Mouse (Mus musculus): ENCODE data around the gene Trnp1.

Trnp1 gene

DNA sequence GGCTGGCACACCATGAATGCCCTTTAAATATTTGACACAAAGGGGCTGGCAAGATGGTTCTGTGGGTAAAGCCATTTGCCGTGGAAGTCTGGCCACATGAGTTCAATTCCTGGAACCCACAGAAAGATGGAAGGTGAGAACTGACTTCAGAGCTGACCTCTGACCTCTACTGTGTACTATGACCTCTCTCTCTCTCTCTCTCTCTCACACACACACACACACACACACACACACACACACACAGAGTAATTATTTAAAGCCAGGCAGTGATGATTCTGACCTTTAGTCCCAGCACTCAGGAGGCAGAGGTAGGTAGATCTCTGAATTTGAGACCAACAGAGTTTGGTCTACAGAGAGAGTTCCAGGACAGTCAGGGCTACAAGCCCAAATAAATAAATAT, 38.3 kb downstream of the Trnp1 start:
- DNase-seq: no peak

- no peak for DNase-seq
Measured at GRCm38 (mm10) chr4:133458044-133458443, 40.3 kb downstream of the Trnp1 start.

DNA sequence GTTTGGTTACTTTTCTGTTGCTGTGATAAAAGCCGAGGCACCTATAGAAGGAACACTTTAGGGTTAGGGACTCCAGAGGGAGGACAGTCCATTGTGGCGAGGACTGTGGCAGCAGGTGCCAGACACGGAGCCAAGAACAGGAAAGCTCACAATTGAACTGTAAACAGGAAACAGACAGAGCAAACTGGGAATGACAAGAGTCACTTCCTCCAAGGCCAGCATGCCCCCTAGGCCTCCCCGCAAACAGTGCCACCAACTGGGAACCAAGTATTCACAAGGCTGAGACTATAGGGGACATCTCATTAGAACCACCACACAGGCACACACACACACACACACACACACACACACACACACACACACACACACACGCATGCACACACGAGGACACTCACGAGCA, 45.9 kb downstream of the Trnp1 start:
- DNase-seq: no peak

- peak; percentile 97 for DNase-seq
Measured at GRCm38 (mm10) chr4:133451536-133451935, 46.8 kb downstream of the Trnp1 start.

DNA sequence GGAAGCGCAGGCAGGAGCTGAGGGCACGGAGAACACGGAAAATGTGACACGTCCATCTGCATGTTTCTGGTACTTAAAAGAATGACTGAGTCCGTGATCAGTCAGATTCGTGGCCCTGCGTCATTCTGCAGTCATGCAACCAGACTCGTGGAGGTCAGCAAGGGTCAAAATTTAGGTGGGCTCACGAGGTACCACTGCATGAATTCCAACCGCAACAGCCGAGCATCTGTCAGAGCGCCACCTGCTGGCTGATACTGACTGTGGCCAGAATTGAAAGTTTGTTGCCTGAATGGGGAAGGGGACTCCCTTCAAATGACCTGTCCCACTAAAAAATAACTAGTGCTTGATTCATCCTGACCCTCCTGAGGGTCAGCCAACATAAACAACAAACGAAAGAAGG, 48.6 kb downstream of the Trnp1 start:
- peak; percentile 75 for DNase-seq

GRCm38 (mm10) chr4:133448708-133449388, 49.5 kb downstream of the Trnp1 start:
- no peak for DNase-seq

DNA sequence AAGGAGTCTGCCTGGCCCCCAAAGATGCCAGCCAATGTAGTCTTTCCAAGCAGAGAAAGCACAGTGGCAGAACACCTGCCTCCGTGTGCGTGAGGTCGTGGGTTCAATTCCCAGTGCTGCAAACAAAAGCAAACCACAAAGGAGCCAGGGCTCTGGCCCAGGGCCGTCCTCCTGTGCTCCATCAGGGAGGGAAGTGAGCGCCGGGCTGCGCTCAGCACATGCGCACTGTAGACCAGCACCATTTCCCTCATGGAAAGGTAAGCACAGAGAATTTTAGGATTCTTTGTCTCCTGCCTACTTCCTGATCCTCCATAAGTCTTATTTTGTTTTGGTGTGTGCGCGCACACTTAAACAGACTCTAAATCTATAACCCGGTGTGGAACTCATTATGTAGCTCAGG, 50.4 kb downstream of the Trnp1 start:
- no peak for DNase-seq

GRCm38 (mm10) chr4:133447366-133447765, 51.0 kb downstream of the Trnp1 start:
- DNase-seq: no peak

GRCm38 (mm10) chr4:133445727-133446126, 52.6 kb downstream of the Trnp1 start:
- no peak for DNase-seq

DNA sequence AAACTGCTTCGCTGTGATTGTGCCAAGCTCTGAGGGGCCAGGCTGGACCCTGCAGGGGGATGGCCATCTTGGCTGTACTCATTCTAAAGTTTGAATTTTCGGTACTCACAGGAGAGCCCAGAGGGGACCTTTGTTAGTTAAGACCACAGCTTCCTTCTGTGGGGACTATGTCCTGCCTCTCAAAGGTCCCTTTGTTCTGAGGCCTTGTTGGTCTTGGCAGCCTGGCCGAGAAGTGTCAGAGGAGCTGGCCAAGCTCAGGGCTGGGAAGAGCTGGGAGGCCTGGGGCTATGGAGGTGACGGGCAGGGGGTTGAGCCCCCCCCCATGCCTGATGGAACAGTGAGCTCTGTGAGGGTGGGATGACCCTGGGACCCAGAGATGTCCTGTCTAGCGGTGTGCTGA, 55.3 kb downstream of the Trnp1 start:
- DNase-seq: peak; percentile 22

- no peak for DNase-seq
Measured at GRCm38 (mm10) chr4:133442194-133442593, 56.2 kb downstream of the Trnp1 start.
